Comparison of ENCODE assay signal across 9 mouse cellular contexts in genomic region chr10:80954843-80955242, GRCm38 (mm10). TPM values are rescaled to one million over a fixed set of nuclear protein-coding genes. Genes with fewer than 3 reads are reported as not detected.
A peak's percentile ranks its signal among the peaks of the same experiment; 100 is the strongest.
DNase-seq lines count a peak whose midpoint lies in the region; ATAC-seq lines count a peak whose summit lies in the region.
"Had no signal": no experiment of that assay in that cellular context is flagged by ENCODE, and none has a peak within 500 bp of the region (broad histone marks: within the 10 kb centered on the region; RNA-seq: fewer than 3 reads in every experiment).

No protein-coding gene starts in this region.

- no peak for DNase-seq in kidney, adult 9 months
- peak; percentile 88 for DNase-seq in Muller cell, postnatal 12 days (ENCODE audit: inconsistent ontology term)
- peak; percentile 54 to 66 for DNase-seq in gastrocnemius, adult 8-10 months (ENCODE audit: low spot score in 2 of 2)
- DNase-seq in ovary, adult 18-20 months (ENCODE audit: low spot score), result no peak
- no peak for DNase-seq in B cell, adult 2 months
- DNase-seq: thymus, postnatal 4 days had no signal

- no peak overlapping the region for H3K9ac ChIP-seq in kidney, embryonic 15.5 days
- H3K9ac ChIP-seq in intestine, embryonic 16.5 days (ENCODE audit: low read depth, low read length), result no peak overlapping the region

- H3K4me1 ChIP-seq in kidney, embryonic 15.5 days, result peaks cover 17% of the 10 kb centered on the region
- H3K4me1 ChIP-seq in intestine, embryonic 16.5 days (ENCODE audit: control insufficient read depth, insufficient read depth, low read length), result peaks cover 10% of the 10 kb centered on the region; the same call in 1 of the 2 replicates

- H3K4me2 ChIP-seq in kidney, embryonic 15.5 days, result no peak overlapping the region
- H3K4me2 ChIP-seq in intestine, embryonic 16.5 days (ENCODE audit: low read depth, low read length), result no peak overlapping the region

- no peaks in the 10 kb centered on the region for H3K36me3 ChIP-seq in kidney, embryonic 15.5 days
- H3K36me3 ChIP-seq in intestine, embryonic 16.5 days (ENCODE audit: control insufficient read depth, insufficient read depth, low read length), result no peaks in the 10 kb centered on the region

- H3K4me3 ChIP-seq in kidney, embryonic 15.5 days (replicated peaks), result no peak overlapping the region
- H3K4me3 ChIP-seq in intestine, embryonic 16.5 days (ENCODE audit: low read length), result no peak overlapping the region

- WGBS in kidney, embryonic 15.5 days, result 63% methylated on average over 6 of the region's 6 CpGs
- WGBS in intestine, embryonic 16.5 days, result 48% methylated on average over 6 of the region's 6 CpGs

- H3K27ac ChIP-seq in kidney, embryonic 15.5 days, result peak overlapping the region; percentile 58; the same call in 1 of the 2 replicates
- H3K27ac ChIP-seq in intestine, embryonic 16.5 days (ENCODE audit: low read length), result peak overlapping the region; percentile 51

- no peaks in the 10 kb centered on the region for H3K9me3 ChIP-seq in kidney, embryonic 15.5 days (replicated peaks)
- H3K9me3 ChIP-seq in intestine, embryonic 16.5 days (ENCODE audit: control insufficient read depth, low read length), result no peaks in the 10 kb centered on the region

- H3K27me3 ChIP-seq in kidney, embryonic 15.5 days, result no peaks in the 10 kb centered on the region
- no peaks in the 10 kb centered on the region for H3K27me3 ChIP-seq in intestine, embryonic 16.5 days (replicated peaks; ENCODE audit: control insufficient read depth, insufficient read depth, low read length)

- no peak for ATAC-seq in kidney, embryonic 15.5 days (replicated peaks; ENCODE audit: low FRiP score)
- ATAC-seq in intestine, embryonic 16.5 days, result peak; percentile 41

RNA-seq across cellular contexts. Expression of gene Gadd45b, which starts 25.0 kb away (rescaled TPM):
- polyA plus RNA-seq in kidney, embryonic 15.5 days (2015; fragmentation: Nextera tagmentation; extraction: Ambion mirVana), result 18.0 and 20.8 TPM in 2 replicates
- total RNA-seq in gastrocnemius, adult 8-10 months (2022), result 10 to 100 TPM in 3 of 4 experiments, 1 to 10 TPM in 1; 6.8 to 31.8 (median 26.9) TPM
- polyA plus RNA-seq in intestine, embryonic 16.5 days (2015; fragmentation: Nextera tagmentation; extraction: Ambion mirVana), result 26.5 and 29.1 TPM in 2 replicates

RNA-seq across cellular contexts. Expression of gene Lmnb2, which starts 36.8 kb away (rescaled TPM):
- 55.0 and 59.3 TPM in 2 replicates for polyA plus RNA-seq in kidney, embryonic 15.5 days (2015; fragmentation: Nextera tagmentation; extraction: Ambion mirVana)
- 1 to 10 TPM; 2.1 to 4.0 (median 2.3) TPM for total RNA-seq in gastrocnemius, adult 8-10 months (2022)
- polyA plus RNA-seq in intestine, embryonic 16.5 days (2015; fragmentation: Nextera tagmentation; extraction: Ambion mirVana), result 38.6 and 41.0 TPM in 2 replicates

RNA-seq across cellular contexts. Expression of gene Timm13, which starts 54.1 kb away (rescaled TPM):
- polyA plus RNA-seq in kidney, embryonic 15.5 days (2015; fragmentation: Nextera tagmentation; extraction: Ambion mirVana), result 365 and 368 TPM in 2 replicates
- 100 to 1,000 TPM; 119 to 143 (median 123) TPM for total RNA-seq in gastrocnemius, adult 8-10 months (2022)
- polyA plus RNA-seq in intestine, embryonic 16.5 days (2015; fragmentation: Nextera tagmentation; extraction: Ambion mirVana), result 390 and 410 TPM in 2 replicates

RNA-seq across cellular contexts. Expression of gene Gng7, which starts 59.9 kb away (rescaled TPM):
- polyA plus RNA-seq in kidney, embryonic 15.5 days (2015; fragmentation: Nextera tagmentation; extraction: Ambion mirVana), result 5.0 and 5.6 TPM in 2 replicates
- 1 to 10 TPM; 1.1 to 2.7 (median 1.7) TPM for total RNA-seq in gastrocnemius, adult 8-10 months (2022)
- polyA plus RNA-seq in intestine, embryonic 16.5 days (2015; fragmentation: Nextera tagmentation; extraction: Ambion mirVana), result 3.6 and 4.0 TPM in 2 replicates
- total RNA-seq: neutrophil, adult 5-6 weeks had no signal

Comparison
In these comparisons a context has a peak if more than half of its experiments do, and no peak if none do; other contexts are left out.
1. DNase-seq: peak in Muller cell, postnatal 12 days (single experiment) and gastrocnemius, adult 8-10 months (2 of 2); none in kidney, adult 9 months (single experiment), ovary, adult 18-20 months (single experiment) and B cell, adult 2 months (0 of 2).